Mouse (Mus musculus) forelimb bud, embryonic 11.5 days (tissue): ENCODE results near the gene Osbpl10.
"Not testable (repeated sequence)": the region's sequence is repeated elsewhere in the genome, so short reads cannot be mapped to it uniquely, and the experiment has no call there.

Experiments used
- DNase-seq: peaks from one replicate; pipeline ENCODE4 v3.0.0-alpha.2; 2012; ENCODE audit warnings: low read depth, low spot score

Osbpl10 gene

GRCm38 (mm10) chr9:115272451-115272850 is 294.1 kb downstream of the Osbpl10 start:
- DNase-seq: not testable (repeated sequence)

GRCm38 (mm10) chr9:115273095-115273649 is 294.8 kb downstream of the Osbpl10 start:
- no peak for DNase-seq

GRCm38 (mm10) chr9:115274806-115275205 is 296.4 kb downstream of the Osbpl10 start:
- DNase-seq: no peak

GRCm38 (mm10) chr9:115278641-115279040 is 300.3 kb downstream of the Osbpl10 start:
- no peak for DNase-seq
